Mouse (Mus musculus) testis, adult 2 months (tissue): ENCODE measurements at regions not wholly inside any gene's neighbourhood (a gene's known extent, or its start where the extent isn't known, plus 50 kb on each side); places are given as distances from the start of the nearest gene placed in this dataset.

Experiments
- H3K27ac ChIP-seq: fragments of 200-500 bp; 2 replicates; pipeline ENCODE4 v1.5.1; 2012; ENCODE audit warnings: low read depth, low read length; ENCODE audit not compliant: control insufficient read depth, insufficient read depth
- H3K27me3 ChIP-seq: fragments of 200-500 bp; 2 replicates; pipeline ENCODE4 v1.6.1; 2012; ENCODE audit warnings: mild to moderate bottlenecking, low read length, moderate library complexity; ENCODE audit not compliant: control insufficient read depth, insufficient read depth
- H3K36me3 ChIP-seq: fragments of 200-500 bp; 2 replicates; pipeline ENCODE4 v1.6.1; 2012; ENCODE audit warnings: mild to moderate bottlenecking, low read length; ENCODE audit not compliant: control insufficient read depth, insufficient read depth
- H3K4me1 ChIP-seq: fragments of 200-500 bp; 2 replicates; pipeline ENCODE4 v1.6.1; 2012; ENCODE audit warnings: low read length; ENCODE audit not compliant: control insufficient read depth, insufficient read depth
- H3K4me3 ChIP-seq: fragments of 200-500 bp; 2 replicates; pipeline ENCODE4 v1.5.1; 2012; ENCODE audit warnings: low read depth, mild to moderate bottlenecking, low read length, moderate library complexity, mixed read lengths; ENCODE audit not compliant: control insufficient read depth
- CTCF ChIP-seq: fragments of 200-500 bp; IDR thresholded peaks from 2 replicates; pipeline ENCODE4 v1.5.1; 2012; ENCODE audit warnings: low read depth, mild to moderate bottlenecking, inconsistent platforms, low read length, moderate library complexity; ENCODE audit not compliant: control insufficient read depth, insufficient read depth, insufficient replicate concordance
- POLR2A ChIP-seq: fragments of 200-500 bp; IDR thresholded peaks from 2 replicates; pipeline ENCODE4 v1.6.1; 2012; ENCODE audit warnings: low read depth, mild to moderate bottlenecking, inconsistent platforms, low read length, moderate library complexity; ENCODE audit not compliant: control insufficient read depth

GRCm38 (mm10) chr3:57094936-57095335 is 206.9 kb downstream of the Tm4sf1 start:
- no peaks in the 10 kb centered on the region for H3K4me1 ChIP-seq
- TF ChIP-seq POLR2A: no peak
- TF ChIP-seq CTCF: no peak
- H3K4me3 ChIP-seq: no peak overlapping the region
- no peak overlapping the region for H3K27ac ChIP-seq
- H3K27me3 ChIP-seq: no peaks in the 10 kb centered on the region
- H3K36me3 ChIP-seq: no peaks in the 10 kb centered on the region

- Histone ChIP-seq H3K27ac (no peak overlapping the region), H3K4me1 (no peaks in the 10 kb centered on the region), H3K36me3 (no peaks in the 10 kb centered on the region), H3K27me3 (no peaks in the 10 kb centered on the region), H3K4me3 (no peak overlapping the region)
- TF ChIP-seq CTCF (no peak), POLR2A (no peak)
Measured at GRCm38 (mm10) chr3:57093201-57093940, 208.4 kb downstream of the Tm4sf1 start.

- no peaks in the 10 kb centered on the region for H3K4me1 ChIP-seq
- TF ChIP-seq CTCF (no peak), POLR2A (no peak)
- no peak overlapping the region for H3K27ac ChIP-seq
- H3K27me3 ChIP-seq: no peaks in the 10 kb centered on the region
- no peaks in the 10 kb centered on the region for H3K36me3 ChIP-seq
- H3K4me3 ChIP-seq: no peak overlapping the region
Measured at GRCm38 (mm10) chr3:57074516-57074915, 227.3 kb downstream of the Tm4sf1 start.

GRCm38 (mm10) chr3:57073962-57074506 is 227.8 kb downstream of the Tm4sf1 start:
- H3K4me1 ChIP-seq: no peaks in the 10 kb centered on the region
- TF ChIP-seq POLR2A (no peak), CTCF (no peak)
- no peaks in the 10 kb centered on the region for H3K27me3 ChIP-seq
- H3K36me3 ChIP-seq: no peaks in the 10 kb centered on the region
- no peak overlapping the region for H3K27ac ChIP-seq
- no peak overlapping the region for H3K4me3 ChIP-seq

- Histone ChIP-seq H3K27me3 (no peaks in the 10 kb centered on the region), H3K4me1 (no peaks in the 10 kb centered on the region), H3K36me3 (no peaks in the 10 kb centered on the region), H3K4me3 (no peak overlapping the region), H3K27ac (no peak overlapping the region)
- TF ChIP-seq CTCF (no peak), POLR2A (no peak)
Measured at GRCm38 (mm10) chr3:57033021-57033420, 268.8 kb downstream of the Tm4sf1 start.

- Histone ChIP-seq H3K4me3 (no peak overlapping the region), H3K27ac (no peak overlapping the region)
Measured at GRCm38 (mm10) chr3:57018171-57018570, 283.6 kb downstream of the Tm4sf1 start.

GRCm38 (mm10) chr3:56981305-56981660 is 320.5 kb downstream of the Tm4sf1 start:
- Histone ChIP-seq H3K27me3 (no peaks in the 10 kb centered on the region), H3K4me1 (no peaks in the 10 kb centered on the region), H3K36me3 (no peaks in the 10 kb centered on the region), H3K27ac (no peak overlapping the region), H3K4me3 (no peak overlapping the region)
- no peak for TF ChIP-seq POLR2A
- no peak for TF ChIP-seq CTCF

More at GRCm38 (mm10) chr3:57018171-57018570, 283.6 kb downstream of the Tm4sf1 start:
- no peaks in the 10 kb centered on the region for H3K36me3 ChIP-seq
- no peaks in the 10 kb centered on the region for H3K27me3 ChIP-seq
- TF ChIP-seq CTCF: no peak
- TF ChIP-seq POLR2A: no peak
- H3K4me1 ChIP-seq: no peaks in the 10 kb centered on the region

- H3K36me3 ChIP-seq: no peaks in the 10 kb centered on the region
- TF ChIP-seq POLR2A (no peak), CTCF (no peak)
- H3K4me1 ChIP-seq: no peaks in the 10 kb centered on the region
- no peak overlapping the region for H3K27ac ChIP-seq
- no peaks in the 10 kb centered on the region for H3K27me3 ChIP-seq
- no peak overlapping the region for H3K4me3 ChIP-seq
Measured at GRCm38 (mm10) chr3:56980593-56981304, 321.0 kb downstream of the Tm4sf1 start.
